Mouse (Mus musculus) CH12.LX (cell line): ENCODE measurements around the gene Cmtm2b. TPM values are rescaled to one million over a fixed set of nuclear protein-coding genes. Genes with fewer than 3 reads are reported as not detected.
A peak's percentile ranks its signal among the peaks of the same experiment; 100 is the strongest.

ENCODE experiments used
- DNase-seq: peaks from one replicate; pipeline ENCODE4 v3.0.0-alpha.2; 2013; ENCODE audit errors: extremely low read depth
- H3K27ac ChIP-seq: 2 replicates; pipeline ENCODE4 v1.5.1; 2012; ENCODE audit warnings: low read depth, mild to moderate bottlenecking, control low read depth, moderate library complexity; ENCODE audit not compliant: insufficient read depth
- H3K27me3 ChIP-seq: replicated peaks from 2 replicates; pipeline ENCODE3; 2012; ENCODE audit warnings: inconsistent platforms
- H3K36me3 ChIP-seq, 2 experiments: replicated peaks in 1 of 2; 2 replicates each; pipeline versions ENCODE3 to v1.6.1; 2012; ENCODE audit warnings: inconsistent platforms in 1 of 2, low read length in 1 of 2, mild to moderate bottlenecking in 1 of 2, mixed read lengths in 1 of 2, moderate library complexity in 1 of 2; ENCODE audit not compliant: control insufficient read depth in 1 of 2, insufficient read depth in 1 of 2
- H3K4me1 ChIP-seq, 2 experiments: 2 replicates each; pipeline ENCODE4 v1.6.1; 2012; ENCODE audit warnings: inconsistent platforms in 1 of 2, moderate library complexity in 1 of 2; ENCODE audit not compliant: insufficient read depth in 2 of 2, control insufficient read depth in 1 of 2
- H3K4me2 ChIP-seq: 2 replicates; pipeline ENCODE4 v1.6.1; 2012; ENCODE audit warnings: low read depth, mild to moderate bottlenecking, control low read depth; ENCODE audit not compliant: poor library complexity, insufficient read depth, severe bottlenecking
- H3K4me3 ChIP-seq, 3 experiments: fragments of 150-350 bp in 1 of 3; sonication (generic) in 1 of 3; replicated peaks in 1 of 3; 2 replicates each; pipeline versions ENCODE3 to v1.5.1; 2011 to 2012; ENCODE audit warnings: low read depth in 2 of 3, low read length in 2 of 3, mild to moderate bottlenecking in 2 of 3, moderate library complexity in 2 of 3, control low read depth in 1 of 3, improper control_type of control experiment in 1 of 3, inconsistent platforms in 1 of 3, mixed read lengths in 1 of 3; ENCODE audit not compliant: poor library complexity in 1 of 3
- H3K79me2 ChIP-seq: replicated peaks from 2 replicates; pipeline ENCODE4 v1.6.1; 2012; ENCODE audit warnings: mild to moderate bottlenecking, moderate library complexity; ENCODE audit not compliant: control insufficient read depth, poor library complexity, insufficient read depth, severe bottlenecking; ENCODE audit errors: extremely low read depth
- H3K9ac ChIP-seq: 2 replicates; pipeline ENCODE4 v1.6.1; 2012; ENCODE audit warnings: low read depth, mild to moderate bottlenecking, control low read depth, moderate library complexity; ENCODE audit not compliant: insufficient read depth
- H3K9me3 ChIP-seq: replicated peaks from 2 replicates; pipeline ENCODE3; 2012; ENCODE audit warnings: low read length, inconsistent platforms, mixed read lengths
- CTCF ChIP-seq, 2 experiments: IDR thresholded peaks in 1 of 2; conservative IDR thresholded peaks in 1 of 2; 2 replicates each; pipeline ENCODE4 v1.5.1; 2011 to 2012; ENCODE audit warnings: low read depth in 2 of 2, low read length in 2 of 2, improper control_type of control experiment in 1 of 2, inconsistent platforms in 1 of 2, mild to moderate bottlenecking in 1 of 2, moderate library complexity in 1 of 2
- E2F4 ChIP-seq: IDR thresholded peaks from 2 replicates; pipeline ENCODE4 v1.6.1; 2011; ENCODE audit warnings: low read depth, low read length, improper control_type of control experiment; ENCODE audit not compliant: insufficient replicate concordance
- ELF1 ChIP-seq: IDR thresholded peaks from 2 replicates; pipeline ENCODE4 v1.6.1; 2014; ENCODE audit warnings: low read depth, mild to moderate bottlenecking, inconsistent platforms, low read length, improper control_type of control experiment
- ETS1 ChIP-seq: conservative IDR thresholded peaks from 2 replicates; pipeline ENCODE4 v1.6.1; 2012; ENCODE audit warnings: low read depth, mild to moderate bottlenecking, inconsistent platforms, low read length, improper control_type of control experiment, moderate library complexity
- GABPA ChIP-seq: IDR thresholded peaks from 2 replicates; pipeline ENCODE4 v1.6.1; 2012; ENCODE audit warnings: low read depth, low read length, improper control_type of control experiment, inconsistent platforms; ENCODE audit not compliant: insufficient replicate concordance
- IRF4 ChIP-seq: IDR thresholded peaks from 2 replicates; pipeline ENCODE4 v1.6.1; 2014; ENCODE audit warnings: low read depth, mild to moderate bottlenecking, inconsistent platforms, low read length, improper control_type of control experiment
- JUN ChIP-seq: IDR thresholded peaks from 2 replicates; pipeline ENCODE4 v1.6.1; 2011; ENCODE audit warnings: low read depth, mild to moderate bottlenecking, low read length, improper control_type of control experiment, moderate library complexity; ENCODE audit not compliant: insufficient read depth
- KAT2A ChIP-seq: IDR thresholded peaks from 2 replicates; pipeline ENCODE4 v1.6.1; 2012; ENCODE audit warnings: low read length, improper control_type of control experiment, inconsistent platforms; ENCODE audit not compliant: insufficient replicate concordance
- MAX ChIP-seq: IDR thresholded peaks from 2 replicates; pipeline ENCODE4 v1.6.1; 2011; ENCODE audit warnings: low read length, improper control_type of control experiment
- MEF2A ChIP-seq: IDR thresholded peaks from 2 replicates; pipeline ENCODE4 v1.6.1; 2014; ENCODE audit warnings: low read depth, mild to moderate bottlenecking, inconsistent platforms, low read length, improper control_type of control experiment, borderline replicate concordance
- MXI1 ChIP-seq: IDR thresholded peaks from 2 replicates; pipeline ENCODE4 v1.6.1; 2011; ENCODE audit warnings: mild to moderate bottlenecking, low read depth, low read length, improper control_type of control experiment
- MYC ChIP-seq: IDR thresholded peaks from 2 replicates; pipeline ENCODE4 v1.6.1; 2011; ENCODE audit warnings: low read depth, mild to moderate bottlenecking, improper control_type of control experiment, low read length
- NELFE ChIP-seq: IDR thresholded peaks from 2 replicates; pipeline ENCODE4 v1.6.1; 2011; ENCODE audit warnings: low read depth, low read length, improper control_type of control experiment
- POLR2A ChIP-seq: IDR thresholded peaks from 2 replicates; pipeline ENCODE4 v1.6.1; 2011; ENCODE audit warnings: low read depth, mild to moderate bottlenecking, improper control_type of control experiment, low read length
- RAD21 ChIP-seq: IDR thresholded peaks from 2 replicates; pipeline ENCODE4 v1.6.1; 2011; ENCODE audit warnings: low read depth, mild to moderate bottlenecking, low read length, improper control_type of control experiment, moderate library complexity
- SMC3 ChIP-seq: IDR thresholded peaks from 2 replicates; pipeline ENCODE4 v1.6.1; 2011; ENCODE audit warnings: low read depth, low read length, improper control_type of control experiment
- TBP ChIP-seq: conservative IDR thresholded peaks from 2 replicates; pipeline ENCODE4 v1.6.1; 2011; ENCODE audit warnings: low read depth, low read length, improper control_type of control experiment
- TCF12 ChIP-seq: IDR thresholded peaks from 2 replicates; pipeline ENCODE4 v1.6.1; 2014; ENCODE audit warnings: low read depth, mild to moderate bottlenecking, inconsistent platforms, low read length, improper control_type of control experiment
- USF2 ChIP-seq: conservative IDR thresholded peaks from 2 replicates; pipeline ENCODE4 v1.6.1; 2011; ENCODE audit warnings: low read depth, low read length, improper control_type of control experiment
- ZC3H11A ChIP-seq: IDR thresholded peaks from 2 replicates; pipeline ENCODE4 v1.6.1; 2012; ENCODE audit warnings: low read depth, mild to moderate bottlenecking, inconsistent platforms, low read length, improper control_type of control experiment
- ZKSCAN1 ChIP-seq: IDR thresholded peaks from 2 replicates; pipeline ENCODE4 v1.6.1; 2012; ENCODE audit warnings: low read depth, inconsistent platforms, low read length, improper control_type of control experiment, borderline replicate concordance
- ZMIZ1 ChIP-seq: IDR thresholded peaks from 2 replicates; pipeline ENCODE4 v1.6.1; 2012; ENCODE audit warnings: low read depth, mild to moderate bottlenecking, inconsistent platforms, low read length, improper control_type of control experiment
- dilution Hi-C: fragments of 300-500 bp; cut with MboI; formaldehyde crosslinking; loops from 2 replicates; pipeline ENCODE4 v1.14.3; 2020; ENCODE audit warnings: low sequenced_read_pairs; ENCODE audit not compliant: extremely low pct_unique_long_range_greater_than_20kb, extremely low pct_ligation_motif_present
- in situ Hi-C: fragments of 300-500 bp; cut with MboI; formaldehyde crosslinking; loops from 3 replicates; pipeline ENCODE4 v1.14.3; 2019; ENCODE audit warnings: low sequenced_read_pairs, low pct_ligation_motif_present, low pct_unique_long_range_greater_than_20kb, mixed read lengths
- polyA plus RNA-seq: library from polyadenylated mRNA; unstranded; fragments of >175 nt; gene quantifications from 2 replicates; pipeline ENCODE4 v1.2.1, GENCODE M21; 2012; ENCODE audit warnings: low read depth; ENCODE audit not compliant: insufficient read length
- total RNA-seq, 2 experiments: library from RNA; depleted of rRNA; stranded (reverse); fragments of 300-350 nt in 1 of 2; fragments of >200 nt in 1 of 2; gene quantifications; 2 replicates each; pipeline ENCODE4 v1.2.3; 2012 to 2014

Cmtm2b gene
- total and polyA plus RNA-seq, 3 experiments = not detected

DNA sequence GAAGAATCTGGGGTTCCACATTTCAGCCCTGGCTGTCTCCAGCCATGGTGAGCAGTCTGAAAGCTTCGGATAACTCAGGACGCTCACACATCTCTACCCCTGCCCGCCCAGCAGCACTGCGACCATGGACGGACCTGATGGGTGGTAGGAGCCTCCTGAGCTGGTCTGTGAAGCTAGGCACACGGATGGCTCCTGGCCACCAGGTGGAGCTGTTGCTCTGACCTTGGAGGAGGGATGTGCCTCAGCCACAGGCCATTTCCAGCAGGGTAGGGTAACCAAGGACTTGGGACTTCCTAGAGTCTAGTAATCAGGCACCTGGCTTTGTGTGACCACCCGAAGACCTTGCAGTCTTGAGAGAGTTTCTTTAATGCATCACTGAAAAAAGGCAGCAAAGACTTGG, 21.9 kb downstream of the Cmtm2b start:
- Histone ChIP-seq H3K9ac (no peak overlapping the region), H3K4me3 (no peak overlapping the region), H3K27me3 (no peaks in the 10 kb centered on the region), H3K79me2 (no peaks in the 10 kb centered on the region), H3K36me3 (peaks cover 0 to 44% of the 10 kb centered on the region in 2 experiments), H3K27ac (no peak overlapping the region), H3K4me1 (peaks cover 3 to 30% of the 10 kb centered on the region in 2 experiments; a peak in 2 of 4 replicates), H3K4me2 (no peak overlapping the region), H3K9me3 (no peaks in the 10 kb centered on the region)
- in situ Hi-C loops = loop anchor here (5.0 kb wide), 1 partner anchor 63 kb away; no protein-coding TSS in a partner anchor
- DNase-seq = peak; percentile 88
- TF ChIP-seq CTCF (conservative IDR thresholded peaks at IDR 0.05 in 1 of 2, IDR thresholded peaks at IDR 0.05 in 1 of 2; ENCODE audit: low read depth in 2 of 2, low read length in 2 of 2) (peak; percentile 63 to 95), RAD21 (peak; percentile 90), MEF2A (no peak; the same call in 1 of the 2 replicates), ZMIZ1 (no peak), ZC3H11A (peak; percentile 45; the same call in 1 of the 2 replicates), SMC3 (peak; percentile 96), MAX (no peak)
- dilution Hi-C loops = no loop called here

DNA sequence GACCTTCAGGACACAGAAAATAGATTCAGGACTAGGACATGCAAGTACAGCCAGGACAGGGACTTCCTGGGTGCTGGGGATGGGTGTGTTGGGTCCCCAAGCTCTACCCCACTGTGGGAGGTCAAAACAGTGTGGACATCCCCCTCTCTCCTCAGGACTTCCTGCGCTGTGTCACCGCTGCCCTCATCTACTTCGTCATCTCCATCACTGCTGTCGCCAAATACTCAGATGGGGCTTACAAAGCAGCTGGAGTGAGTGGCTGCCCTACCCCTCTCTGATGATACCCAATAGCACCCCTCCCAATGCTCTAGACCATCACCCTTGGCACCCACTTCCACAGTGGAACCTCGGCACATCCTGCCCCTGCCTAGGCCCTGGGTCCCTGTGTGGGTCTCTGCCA, 22.6 kb downstream of the Cmtm2b start:
- peaks cover 0 to 45% of the 10 kb centered on the region in 2 experiments for H3K36me3 ChIP-seq
- peaks cover 3 to 25% of the 10 kb centered on the region in 2 experiments; a peak in 2 of 4 replicates for H3K4me1 ChIP-seq
- dilution Hi-C loops = no loop called here

DNA sequence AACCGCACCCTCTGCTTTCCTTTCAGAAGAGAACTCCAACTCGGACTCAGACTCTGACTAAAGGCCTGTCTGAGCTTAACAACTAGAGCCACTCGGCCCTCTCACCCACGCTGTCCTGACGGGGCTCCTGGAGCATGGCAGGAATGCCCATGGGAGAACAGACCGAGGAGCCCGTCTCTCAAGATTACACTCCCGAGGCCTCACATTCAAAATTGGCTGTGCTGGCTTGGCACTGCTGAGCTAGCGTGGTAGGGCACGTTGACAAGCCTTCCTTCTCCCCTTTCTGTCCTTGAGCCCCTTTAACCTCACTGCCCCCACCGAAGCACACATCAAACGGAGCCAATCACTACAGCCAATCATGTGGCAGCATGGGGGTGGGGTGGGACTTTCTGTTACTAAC, 24.7 kb downstream of the Cmtm2b start:
- H3K4me3 ChIP-seq = no peak overlapping the region
- H3K27ac ChIP-seq = no peak overlapping the region
- in situ Hi-C loops = no loop called here
- H3K79me2 ChIP-seq = no peaks in the 10 kb centered on the region
- dilution Hi-C loops = no loop called here
- H3K9ac ChIP-seq = no peak overlapping the region
- no peaks in the 10 kb centered on the region for H3K27me3 ChIP-seq
- no peaks in the 10 kb centered on the region for H3K9me3 ChIP-seq
- no peak for TF ChIP-seq NELFE
- TF ChIP-seq POLR2A = no peak
- TF ChIP-seq ZC3H11A = no peak
- TF ChIP-seq ZMIZ1 = no peak
- TF ChIP-seq MYC = no peak
- no peak for TF ChIP-seq IRF4
- no peak for TF ChIP-seq CTCF (conservative IDR thresholded peaks at IDR 0.05 in 1 of 2, IDR thresholded peaks at IDR 0.05 in 1 of 2; ENCODE audit: low read depth in 2 of 2, low read length in 2 of 2)
- no peak for TF ChIP-seq E2F4
- TF ChIP-seq ELF1 = no peak
- no peak for TF ChIP-seq GABPA
- TF ChIP-seq TCF12 = no peak
- TF ChIP-seq SMC3 = no peak
- TF ChIP-seq ETS1 = no peak
- no peak for TF ChIP-seq KAT2A
- no peak for TF ChIP-seq RAD21
- no peak for TF ChIP-seq JUN
- TF ChIP-seq, all 38 proteins: peak for 0
- peaks cover 0 to 45% of the 10 kb centered on the region in 2 experiments for H3K36me3 ChIP-seq
- no peak overlapping the region for H3K4me2 ChIP-seq
- no peak for DNase-seq
- H3K4me1 ChIP-seq = peaks cover 0 to 15% of the 10 kb centered on the region in 2 experiments; a peak in 2 of 4 replicates

More for the DNA sequence above, 22.6 kb downstream of the Cmtm2b start:
- no peaks in the 10 kb centered on the region for H3K9me3 ChIP-seq
- in situ Hi-C loops = loop anchor here (5.0 kb wide), 1 partner anchor 63 kb away; no protein-coding TSS in a partner anchor
- DNase-seq = no peak
- TF ChIP-seq IRF4 (no peak), MXI1 (no peak), JUN (no peak), MYC (no peak), TBP (no peak), USF2 (no peak), ZMIZ1 (no peak), ZKSCAN1 (no peak), ETS1 (no peak)
- no peak overlapping the region for H3K27ac ChIP-seq
- no peaks in the 10 kb centered on the region for H3K79me2 ChIP-seq
- H3K4me3 ChIP-seq = no peak overlapping the region
- no peak overlapping the region for H3K4me2 ChIP-seq
- no peak overlapping the region for H3K9ac ChIP-seq
- no peaks in the 10 kb centered on the region for H3K27me3 ChIP-seq
